Mouse (Mus musculus) right cerebral cortex, postnatal 25 days (tissue): ENCODE data around the gene Gosr2.
A peak's percentile ranks its signal among the peaks of the same experiment; 100 is the strongest.

ENCODE experiments used
- DNase-seq: peaks from one replicate; pipeline ENCODE4 v3.0.0; 2022

The Gosr2 gene

GRCm38 (mm10) chr11:103688271-103688979 lies 9.3 kb downstream of the Gosr2 start:
- DNase-seq = no peak

DNA sequence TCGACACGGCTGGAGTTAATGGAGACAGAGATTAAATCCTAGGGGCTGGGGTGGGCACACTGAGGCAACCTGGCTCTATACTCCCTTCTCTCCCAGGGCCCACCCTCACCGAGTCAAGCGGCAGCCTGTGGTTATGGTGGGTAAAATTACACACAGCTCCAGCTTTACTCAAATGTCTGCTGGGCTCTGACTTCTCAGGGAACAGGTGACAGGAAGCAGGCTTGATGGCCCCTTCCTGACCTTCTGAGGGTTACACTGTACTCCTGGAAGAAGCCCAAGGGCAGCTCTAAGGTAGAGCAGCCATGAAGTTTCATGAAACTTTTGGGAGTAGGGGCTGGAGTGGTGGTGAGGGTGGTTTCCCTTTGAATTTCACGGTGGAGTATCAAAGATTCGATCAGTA lies 11.0 kb downstream of the Gosr2 start:
- no peak for DNase-seq

- peak; percentile 44 for DNase-seq
Observed at GRCm38 (mm10) chr11:103685261-103685736, 12.4 kb downstream of the Gosr2 start.

DNA sequence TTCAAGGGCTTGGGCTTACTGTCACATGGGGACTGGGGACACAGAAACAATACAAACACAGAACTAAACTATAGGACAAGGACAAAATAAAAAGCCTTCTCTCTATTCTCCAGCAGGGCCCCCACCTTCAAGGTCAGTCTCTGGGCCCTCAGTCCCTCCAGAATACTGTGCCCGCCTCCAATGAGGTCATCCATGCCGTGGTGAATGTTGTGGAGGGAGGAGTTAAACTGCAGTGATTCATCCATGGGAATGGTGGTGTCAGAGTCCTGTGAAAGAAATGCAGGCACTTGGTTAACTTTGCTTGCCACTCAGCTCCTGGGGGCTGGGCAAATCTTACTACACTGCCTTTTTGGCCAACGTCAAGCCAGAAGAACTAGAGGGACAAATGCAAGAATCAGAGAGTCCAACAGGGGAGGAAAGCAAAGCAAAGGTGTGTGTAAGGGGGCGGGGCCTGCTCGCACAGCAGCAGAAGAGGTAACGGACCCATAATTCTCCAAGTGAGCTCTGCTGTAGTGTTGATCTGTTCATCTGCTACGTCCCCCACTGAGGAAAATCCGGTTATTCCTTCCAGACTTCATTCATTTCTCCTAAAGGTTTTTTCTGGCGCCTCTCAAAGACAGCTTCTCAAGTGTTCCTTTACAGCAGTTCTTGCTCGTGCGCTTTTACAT lies 13.9 kb downstream of the Gosr2 start:
- DNase-seq = no peak

DNA sequence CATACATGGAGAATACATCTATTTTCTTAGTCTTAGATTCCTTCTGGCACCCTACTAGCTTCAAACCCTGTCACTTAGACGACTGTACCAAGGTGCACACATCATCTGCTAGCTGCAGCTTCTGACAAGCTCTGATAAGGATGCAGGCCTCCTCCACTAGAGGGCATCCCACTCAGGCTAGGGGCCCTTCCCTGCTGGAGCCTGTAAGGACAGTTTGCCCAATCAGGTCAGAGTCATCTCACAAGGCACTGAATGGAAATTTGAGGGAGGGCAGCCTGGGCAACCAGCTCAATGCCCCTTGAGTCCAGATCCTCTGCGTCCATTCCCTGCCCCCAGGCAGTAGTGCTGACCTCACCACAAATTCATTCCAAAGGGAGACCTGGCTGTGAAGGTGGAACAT lies 20.7 kb downstream of the Gosr2 start:
- peak; percentile 43 for DNase-seq

GRCm38 (mm10) chr11:103675556-103675955 lies 22.1 kb downstream of the Gosr2 start:
- peak; percentile 79 for DNase-seq

GRCm38 (mm10) chr11:103666907-103667426 lies 30.7 kb downstream of the Gosr2 start:
- no peak for DNase-seq

DNA sequence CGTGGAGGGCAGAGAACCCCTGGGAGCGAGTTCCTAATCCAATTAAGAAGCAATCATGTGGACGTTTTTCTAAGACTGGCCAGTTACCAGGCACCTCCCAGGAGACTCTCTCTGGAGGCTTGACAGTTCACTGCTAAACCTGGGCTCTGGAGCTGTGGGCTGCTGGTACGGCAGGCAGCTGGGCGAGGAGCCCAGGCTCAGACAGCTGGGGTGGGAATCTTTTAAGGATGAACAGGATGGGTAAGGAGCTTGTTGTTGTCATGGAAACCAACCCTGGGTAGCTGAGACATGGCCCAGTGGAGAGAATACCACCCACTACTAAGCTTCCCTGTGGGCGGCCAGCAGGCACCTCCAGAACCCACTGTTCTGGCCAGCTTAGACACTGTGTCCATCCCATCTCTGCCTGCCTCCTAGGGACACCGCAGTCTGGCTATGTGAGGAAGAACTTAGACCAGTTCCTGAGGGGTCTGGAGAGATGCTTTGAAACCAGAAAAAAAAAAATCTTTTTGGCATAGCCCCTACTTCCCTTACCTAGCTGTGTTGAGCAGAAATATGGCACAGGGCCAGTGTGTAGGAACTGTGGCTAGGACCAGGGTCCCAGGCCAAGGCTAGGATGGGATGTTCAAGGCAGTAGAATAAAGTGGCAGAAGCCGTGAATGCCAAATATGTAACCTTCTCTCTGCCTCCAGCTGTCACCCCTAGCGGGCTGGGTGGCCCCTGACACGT lies 31.4 kb downstream of the Gosr2 start:
- peak; percentile 90 for DNase-seq

GRCm38 (mm10) chr11:103665695-103666094 lies 32.0 kb downstream of the Gosr2 start:
- no peak for DNase-seq

DNA sequence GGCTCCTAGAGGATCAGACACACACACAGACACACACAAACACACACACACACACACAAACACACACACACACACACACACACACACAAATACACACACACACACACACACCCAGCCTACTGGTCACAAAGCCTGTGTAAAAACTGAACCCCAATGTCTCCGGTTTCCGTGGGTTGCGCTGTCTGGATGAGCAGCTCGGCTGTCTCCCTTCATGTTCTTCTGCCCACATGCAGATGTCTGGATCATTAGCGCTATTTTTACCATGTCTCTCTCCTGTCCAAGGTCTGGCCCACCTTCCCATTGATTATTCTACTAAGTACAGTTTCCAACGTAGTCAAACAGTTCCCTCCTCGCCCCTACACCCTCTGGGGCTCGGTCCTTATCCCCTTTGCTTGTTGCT lies 34.6 kb downstream of the Gosr2 start:
- no peak for DNase-seq

DNA sequence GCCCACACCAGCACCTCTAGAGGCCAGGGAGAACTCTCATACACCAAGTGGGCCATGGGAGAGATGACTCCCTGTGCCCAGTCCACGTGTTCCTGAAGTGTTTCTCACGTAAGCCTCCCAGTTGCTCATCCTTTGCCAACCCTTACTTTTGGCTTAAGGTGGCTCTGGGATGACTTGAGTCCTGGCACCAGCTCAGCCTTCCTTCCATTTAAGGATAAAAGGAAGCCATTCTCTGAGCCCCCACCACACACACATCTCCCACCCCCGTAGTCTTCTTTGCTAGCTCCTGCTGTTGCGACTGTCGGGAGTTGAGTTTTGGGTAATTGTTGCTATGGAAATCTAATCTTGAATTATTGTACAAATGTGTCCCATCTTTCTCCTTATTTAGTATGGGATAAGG lies 35.2 kb downstream of the Gosr2 start:
- peak; percentile 80 for DNase-seq

- peak; percentile 67 for DNase-seq
Observed at GRCm38 (mm10) chr11:103661863-103662262, 35.8 kb downstream of the Gosr2 start.

GRCm38 (mm10) chr11:103658189-103658588 lies 39.5 kb downstream of the Gosr2 start:
- no peak for DNase-seq

GRCm38 (mm10) chr11:103656520-103656919 lies 41.2 kb downstream of the Gosr2 start:
- no peak for DNase-seq

- peak; percentile 74 for DNase-seq
Observed at GRCm38 (mm10) chr11:103653359-103653965, 44.2 kb downstream of the Gosr2 start.

DNA sequence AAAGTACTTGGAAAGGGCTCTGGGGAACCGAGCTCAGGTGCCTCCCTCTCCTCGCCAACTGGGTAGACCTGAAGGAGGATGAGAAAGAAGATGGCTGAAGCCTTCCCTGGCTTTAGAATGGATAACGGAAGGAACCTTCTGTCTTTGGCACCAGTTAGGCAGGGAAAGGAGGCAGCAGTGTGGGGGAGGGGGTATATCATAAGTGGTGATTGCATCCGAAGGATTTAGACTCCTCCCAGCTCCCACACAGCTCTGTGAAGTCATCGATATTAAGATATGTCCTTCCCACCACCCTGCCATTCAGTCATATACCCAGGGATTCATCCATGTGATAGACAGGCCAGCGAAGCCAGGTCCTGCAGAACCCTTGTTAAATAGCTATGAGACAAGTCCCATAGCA lies 46.3 kb downstream of the Gosr2 start:
- DNase-seq = peak; percentile 52

- DNase-seq = no peak
Observed at GRCm38 (mm10) chr11:103649983-103650493, 47.7 kb downstream of the Gosr2 start.

- DNase-seq = peak; percentile 88
Observed at GRCm38 (mm10) chr11:103649301-103649982, 48.3 kb downstream of the Gosr2 start, which contains the start of gene Rprml. TSS of gene Rprml (plus strand) at chr11:103649570.

DNA sequence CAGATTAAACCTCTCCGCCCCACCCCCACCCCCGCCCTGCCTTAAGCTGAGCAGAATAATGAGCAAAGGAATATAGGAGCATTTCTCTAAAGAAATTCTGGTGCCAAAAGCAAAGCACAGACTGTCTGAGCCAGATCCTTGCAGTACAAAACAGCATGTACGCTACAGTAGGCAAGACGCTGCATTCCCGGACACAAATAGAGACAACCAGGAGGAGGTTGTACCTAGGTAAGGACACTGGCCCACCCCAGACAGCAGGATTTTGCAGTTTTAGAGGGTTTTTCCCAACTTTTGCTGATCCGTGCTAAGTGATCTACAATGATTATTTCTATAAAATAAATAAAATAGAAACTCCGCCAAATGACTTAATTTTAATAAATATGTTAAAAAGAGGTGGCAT lies 49.0 kb downstream of the Gosr2 start:
- DNase-seq = no peak

- no peak for DNase-seq
Observed at GRCm38 (mm10) chr11:103647921-103648620, 49.6 kb downstream of the Gosr2 start.

GRCm38 (mm10) chr11:103646301-103646700 lies 51.4 kb downstream of the Gosr2 start:
- no peak for DNase-seq
